Mouse (Mus musculus) testis, adult 2 months (tissue): Measurements from ENCODE around the gene Megf9.

Experiments used
- CTCF ChIP-seq: fragments of 200-500 bp; IDR thresholded peaks from 2 replicates; pipeline ENCODE4 v1.5.1; 2012; ENCODE audit warnings: low read depth, mild to moderate bottlenecking, inconsistent platforms, low read length, moderate library complexity; ENCODE audit not compliant: control insufficient read depth, insufficient read depth, insufficient replicate concordance
- POLR2A ChIP-seq: fragments of 200-500 bp; IDR thresholded peaks from 2 replicates; pipeline ENCODE4 v1.6.1; 2012; ENCODE audit warnings: low read depth, mild to moderate bottlenecking, inconsistent platforms, low read length, moderate library complexity; ENCODE audit not compliant: control insufficient read depth

DNA sequence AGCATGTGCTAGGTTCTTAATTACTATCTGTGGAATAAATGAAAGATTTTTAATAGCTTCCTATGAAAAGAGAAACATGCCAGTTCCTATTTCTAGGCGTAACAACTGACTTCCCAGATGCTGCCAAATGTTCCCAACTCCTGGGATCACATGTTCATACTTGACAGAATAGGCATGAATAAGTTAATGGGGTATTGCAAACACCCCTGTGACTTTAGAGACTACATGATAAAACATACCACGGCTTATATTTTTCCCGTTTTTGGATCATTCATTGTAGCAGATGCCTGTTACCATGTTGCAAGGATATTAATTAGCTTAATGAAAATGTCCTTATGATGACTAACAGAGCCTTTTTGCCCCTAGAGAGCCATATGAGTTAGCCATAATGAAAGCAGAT, 88.0 kb downstream of the Megf9 start:
- TF ChIP-seq CTCF (no peak), POLR2A (no peak)
